Mouse (Mus musculus): ENCODE data around the gene Rufy4. TPM values are rescaled to one million over a fixed set of nuclear protein-coding genes. Genes with fewer than 3 reads are reported as not detected.

The Rufy4 gene
- total and polyA plus RNA-seq, 3 experiments: not detected

GRCm38 (mm10) chr1:74190471-74190870 is 65.1 kb downstream of the Rufy4 start:
- in situ Hi-C loops (cut with MboI; ENCODE audit: low pct_ligation_motif_present, low pct_unique_long_range_greater_than_20kb, low sequenced_read_pairs): no loop called here
- dilution Hi-C loops (cut with MboI; ENCODE audit: extremely low pct_ligation_motif_present, extremely low pct_unique_long_range_greater_than_20kb, low sequenced_read_pairs): no loop called here
- H3K27me3 ChIP-seq (replicated peaks): no peaks in the 10 kb centered on the region
- H3K36me3 ChIP-seq (replicated peaks in 1 of 2; ENCODE audit: control insufficient read depth in 1 of 2, insufficient read depth in 1 of 2, low read length in 1 of 2): no peaks in the 10 kb centered on the region
- peaks cover 0 to 4% of the 10 kb centered on the region in 2 experiments; a peak in 1 of 4 replicates for H3K4me1 ChIP-seq (ENCODE audit: control insufficient read depth in 1 of 2, insufficient read depth in 2 of 2)
- H3K9me3 ChIP-seq (replicated peaks; ENCODE audit: low read length): no peaks in the 10 kb centered on the region
- H3K4me3 ChIP-seq (replicated peaks in 1 of 3; ENCODE audit: low read depth in 2 of 3, low read length in 2 of 3, poor library complexity in 1 of 3): no peak overlapping the region
- no peaks in the 10 kb centered on the region for H3K79me2 ChIP-seq (replicated peaks; ENCODE audit: control insufficient read depth, extremely low read depth, insufficient read depth, poor library complexity, severe bottlenecking)
- H3K4me2 ChIP-seq (ENCODE audit: insufficient read depth, low read depth, poor library complexity, severe bottlenecking): no peak overlapping the region
- no peak overlapping the region for H3K27ac ChIP-seq (ENCODE audit: insufficient read depth, low read depth)
- DNase-seq (ENCODE audit: extremely low read depth): no peak
- H3K9ac ChIP-seq (ENCODE audit: insufficient read depth, low read depth): no peak overlapping the region
- TF ChIP-seq USF2 (conservative IDR thresholded peaks at IDR 0.05; ENCODE audit: low read depth, low read length) (no peak), USF1 (IDR thresholded peaks at IDR 0.05; ENCODE audit: low read depth, low read length) (no peak), JUN (IDR thresholded peaks at IDR 0.05; ENCODE audit: insufficient read depth, low read depth, low read length) (no peak), E2F4 (IDR thresholded peaks at IDR 0.05; ENCODE audit: insufficient replicate concordance, low read depth, low read length) (no peak), RAD21 (IDR thresholded peaks at IDR 0.05; ENCODE audit: low read depth, low read length) (no peak), JUND (conservative IDR thresholded peaks at IDR 0.05; ENCODE audit: low read depth, low read length) (no peak)

GRCm38 (mm10) chr1:74192711-74193110 is 67.4 kb downstream of the Rufy4 start:
- H3K9me3 ChIP-seq (replicated peaks; ENCODE audit: low read length): no peaks in the 10 kb centered on the region
- H3K4me1 ChIP-seq (ENCODE audit: control insufficient read depth in 1 of 2, insufficient read depth in 2 of 2): peaks cover 1 to 5% of the 10 kb centered on the region in 2 experiments
- DNase-seq (ENCODE audit: extremely low read depth): no peak
- H3K27me3 ChIP-seq (replicated peaks): no peaks in the 10 kb centered on the region
- in situ Hi-C loops (cut with MboI; ENCODE audit: low pct_ligation_motif_present, low pct_unique_long_range_greater_than_20kb, low sequenced_read_pairs) (no loop called here), dilution Hi-C loops (cut with MboI; ENCODE audit: extremely low pct_ligation_motif_present, extremely low pct_unique_long_range_greater_than_20kb, low sequenced_read_pairs) (no loop called here)
- no peak overlapping the region for H3K4me2 ChIP-seq (ENCODE audit: insufficient read depth, low read depth, poor library complexity, severe bottlenecking)
- H3K79me2 ChIP-seq (replicated peaks; ENCODE audit: control insufficient read depth, extremely low read depth, insufficient read depth, poor library complexity, severe bottlenecking): no peaks in the 10 kb centered on the region
- H3K4me3 ChIP-seq (replicated peaks in 1 of 3; ENCODE audit: low read depth in 2 of 3, low read length in 2 of 3, poor library complexity in 1 of 3): no peak overlapping the region
- no peak overlapping the region for H3K27ac ChIP-seq (ENCODE audit: insufficient read depth, low read depth)
- no peak overlapping the region for H3K9ac ChIP-seq (ENCODE audit: insufficient read depth, low read depth)
- no peak for TF ChIP-seq USF1 (IDR thresholded peaks at IDR 0.05; ENCODE audit: low read depth, low read length)
- TF ChIP-seq GABPA (IDR thresholded peaks at IDR 0.05; ENCODE audit: insufficient replicate concordance, low read depth, low read length): no peak
- no peak for TF ChIP-seq ZNF384 (IDR thresholded peaks at IDR 0.05; ENCODE audit: low read depth, low read length)
- no peak for TF ChIP-seq TCF12 (IDR thresholded peaks at IDR 0.05; ENCODE audit: low read depth, low read length)
- no peak for TF ChIP-seq POLR2AphosphoS2 (IDR thresholded peaks at IDR 0.05; ENCODE audit: low read depth, low read length)
- TF ChIP-seq ETS1 (conservative IDR thresholded peaks at IDR 0.05; ENCODE audit: low read depth, low read length): no peak
- TF ChIP-seq JUND (conservative IDR thresholded peaks at IDR 0.05; ENCODE audit: low read depth, low read length): no peak
- TF ChIP-seq ZC3H11A (IDR thresholded peaks at IDR 0.05; ENCODE audit: low read depth, low read length): no peak
- no peak for TF ChIP-seq RCOR1 (conservative IDR thresholded peaks at IDR 0.05; ENCODE audit: low read depth, low read length)
- TF ChIP-seq CTCF (conservative IDR thresholded peaks at IDR 0.05 in 1 of 2, IDR thresholded peaks at IDR 0.05 in 1 of 2; ENCODE audit: low read depth in 2 of 2, low read length in 2 of 2): no peak
- H3K36me3 ChIP-seq (replicated peaks in 1 of 2; ENCODE audit: control insufficient read depth in 1 of 2, insufficient read depth in 1 of 2, low read length in 1 of 2): no peaks in the 10 kb centered on the region

All from CH12.LX (cell line).